8 mouse cellular contexts compared by ENCODE assay signal in the genomic region with DNA sequence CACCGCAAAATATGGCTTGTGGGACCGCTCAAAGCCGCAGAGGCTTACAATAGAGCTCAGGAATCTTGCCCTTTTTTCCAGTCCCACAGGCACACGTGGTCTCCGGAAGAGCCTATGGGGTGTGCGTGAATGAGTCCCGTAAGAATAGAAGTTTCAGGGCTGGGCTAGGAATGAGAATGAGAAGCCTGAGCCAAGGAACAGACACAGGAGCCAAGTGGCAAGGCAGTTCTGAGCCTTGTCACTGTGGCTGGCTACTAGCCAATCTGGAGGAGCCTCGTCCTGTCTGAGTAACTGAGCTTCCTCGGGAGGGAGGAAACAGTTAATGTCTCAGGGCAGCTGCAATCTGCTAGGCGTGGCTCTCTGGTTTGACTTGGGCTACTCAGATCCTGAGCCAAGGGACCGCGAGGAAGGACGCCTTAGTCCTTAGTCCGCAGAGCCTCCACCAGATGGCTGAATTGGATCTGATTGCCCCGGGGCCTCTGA. TPM values are rescaled to one million over a fixed set of nuclear protein-coding genes. Genes with fewer than 3 reads are reported as not detected.
DNase-seq lines count a peak whose midpoint lies in the region; ATAC-seq and TF ChIP-seq lines count a peak whose summit lies in the region.

Trim16 (plus strand) TSS at position 173 of the 483 bp plus-strand sequence.

- H3K27me3 ChIP-seq in forebrain, embryonic 13.5 days, result no peaks in the 10 kb centered on the region
- H3K27me3 ChIP-seq in heart, postnatal 0 days (ENCODE audit: control insufficient read depth, insufficient read depth, low read length), result no peaks in the 10 kb centered on the region
- no peaks in the 10 kb centered on the region for H3K27me3 ChIP-seq in liver, postnatal 0 days (ENCODE audit: insufficient read depth, low read length)
- no peaks in the 10 kb centered on the region; the same call in 1 of the 2 replicates for H3K27me3 ChIP-seq in neural tube, embryonic 13.5 days
- H3K27me3 ChIP-seq in testis, adult 2 months (ENCODE audit: control insufficient read depth, insufficient read depth, low read length), result no peaks in the 10 kb centered on the region

- peak; percentile 87 for ATAC-seq in forebrain, embryonic 13.5 days
- ATAC-seq in heart, postnatal 0 days (ENCODE audit: insufficient read depth, low read depth), result peak; percentile 87
- ATAC-seq in liver, postnatal 0 days, result peak; percentile 77
- peak; percentile 86 for ATAC-seq in neural tube, embryonic 13.5 days (ENCODE audit: low read depth)

- no peaks in the 10 kb centered on the region for H3K36me3 ChIP-seq in forebrain, embryonic 13.5 days (ENCODE audit: poor library complexity, severe bottlenecking)
- H3K36me3 ChIP-seq in heart, postnatal 0 days (replicated peaks; ENCODE audit: control insufficient read depth, insufficient read depth, low read length), result no peaks in the 10 kb centered on the region
- no peaks in the 10 kb centered on the region for H3K36me3 ChIP-seq in liver, postnatal 0 days (replicated peaks; ENCODE audit: insufficient read depth, low read length)
- no peaks in the 10 kb centered on the region for H3K36me3 ChIP-seq in neural tube, embryonic 13.5 days
- H3K36me3 ChIP-seq in testis, adult 2 months (ENCODE audit: control insufficient read depth, insufficient read depth, low read length), result no peaks in the 10 kb centered on the region

- WGBS in forebrain, embryonic 13.5 days, result 10% methylated on average over 15 of the region's 15 CpGs
- WGBS in heart, postnatal 0 days, result 4% methylated on average over 15 of the region's 15 CpGs
- 11% methylated on average over 15 of the region's 15 CpGs for WGBS in liver, postnatal 0 days (ENCODE audit: insufficient replicate concordance)
- 7% methylated on average over 15 of the region's 15 CpGs for WGBS in neural tube, embryonic 13.5 days

- peak; percentile 43; the same call in 1 of the 2 replicates for TF ChIP-seq EP300 in heart, postnatal 0 days (IDR thresholded peaks at IDR 0.05; ENCODE audit: low read depth)
- no peak for TF ChIP-seq EP300 in liver, postnatal 0 days (IDR thresholded peaks at IDR 0.05; ENCODE audit: low read depth)

- TF ChIP-seq CTCF in heart, postnatal 0 days (IDR thresholded peaks at IDR 0.05; ENCODE audit: low read depth), result no peak
- no peak for TF ChIP-seq CTCF in liver, postnatal 0 days (IDR thresholded peaks at IDR 0.05; ENCODE audit: low read depth)
- TF ChIP-seq CTCF in testis, adult 2 months (IDR thresholded peaks at IDR 0.05; ENCODE audit: control insufficient read depth, insufficient read depth, insufficient replicate concordance, low read depth, low read length), result no peak

- H3K4me2 ChIP-seq in forebrain, embryonic 13.5 days, result peak within 1 kb of the TSS; percentile 61
- H3K4me2 ChIP-seq in heart, postnatal 0 days (ENCODE audit: low read depth, low read length), result peak within 1 kb of the TSS; percentile 68
- H3K4me2 ChIP-seq in liver, postnatal 0 days (ENCODE audit: low read depth, low read length), result peak within 1 kb of the TSS; percentile 67
- peak within 1 kb of the TSS; percentile 72 for H3K4me2 ChIP-seq in neural tube, embryonic 13.5 days

- DNase-seq in ES-CJ7 (ENCODE audit: low read depth, low spot score), result peak; percentile 71
- DNase-seq in cerebellum, adult 11 months, result peak; percentile 21
- DNase-seq in heart, postnatal 0 days (ENCODE audit: low spot score), result peak; percentile 73
- peak; percentile 82 to 89 for DNase-seq in kidney, postnatal 36 days
- DNase-seq in liver, postnatal 0 days, result peak; percentile 64

- H3K9ac ChIP-seq in forebrain, embryonic 13.5 days, result peak within 1 kb of the TSS; percentile 45
- H3K9ac ChIP-seq in heart, postnatal 0 days (replicated peaks; ENCODE audit: low read depth, low read length), result peak within 1 kb of the TSS; percentile 53
- 0 out of 2 replicates have a peak within 1 kb of the TSS, but pooled peaks have one; percentile 17 for H3K9ac ChIP-seq in liver, postnatal 0 days (replicated peaks)
- H3K9ac ChIP-seq in neural tube, embryonic 13.5 days, result peak within 1 kb of the TSS; percentile 68

- TF ChIP-seq POLR2A in testis, adult 2 months (IDR thresholded peaks at IDR 0.05; ENCODE audit: control insufficient read depth, low read depth, low read length), result no peak

- peak within 1 kb of the TSS; percentile 34 for H3K4me3 ChIP-seq in forebrain, embryonic 13.5 days
- peak within 1 kb of the TSS; percentile 52 for H3K4me3 ChIP-seq in heart, postnatal 0 days (ENCODE audit: low read depth, low read length)
- H3K4me3 ChIP-seq in liver, postnatal 0 days (ENCODE audit: low read depth, low read length), result peak within 1 kb of the TSS; percentile 44
- peak within 1 kb of the TSS; percentile 46 for H3K4me3 ChIP-seq in neural tube, embryonic 13.5 days
- H3K4me3 ChIP-seq in testis, adult 2 months (ENCODE audit: control insufficient read depth, low read depth, low read length), result peak within 1 kb of the TSS; percentile 12

- 0 out of 2 replicates have a peak within 1 kb of the TSS, but pooled peaks have one; percentile 10 for H3K27ac ChIP-seq in forebrain, embryonic 13.5 days
- H3K27ac ChIP-seq in heart, postnatal 0 days (ENCODE audit: low read depth), result peak within 1 kb of the TSS; percentile 71
- H3K27ac ChIP-seq in liver, postnatal 0 days (ENCODE audit: low read depth), result peak within 1 kb of the TSS; percentile 26; the same call in 1 of the 2 replicates
- H3K27ac ChIP-seq in neural tube, embryonic 13.5 days (replicated peaks), result peak within 1 kb of the TSS; percentile 74
- no peak within 1 kb of the TSS for H3K27ac ChIP-seq in testis, adult 2 months (ENCODE audit: control insufficient read depth, insufficient read depth, low read depth, low read length)

- no peaks in the 10 kb centered on the region for H3K9me3 ChIP-seq in forebrain, embryonic 13.5 days (replicated peaks)
- no peaks in the 10 kb centered on the region for H3K9me3 ChIP-seq in heart, postnatal 0 days (replicated peaks; ENCODE audit: control insufficient read depth, low read length)
- no peaks in the 10 kb centered on the region for H3K9me3 ChIP-seq in liver, postnatal 0 days (ENCODE audit: low read length)
- H3K9me3 ChIP-seq in neural tube, embryonic 13.5 days, result no peaks in the 10 kb centered on the region

- peaks cover 19% of the 10 kb centered on the region for H3K4me1 ChIP-seq in forebrain, embryonic 13.5 days
- peaks cover 14% of the 10 kb centered on the region; the same call in 1 of the 2 replicates for H3K4me1 ChIP-seq in heart, postnatal 0 days (ENCODE audit: control insufficient read depth, insufficient read depth)
- peaks cover 22% of the 10 kb centered on the region for H3K4me1 ChIP-seq in liver, postnatal 0 days (ENCODE audit: insufficient read depth)
- peaks cover 29% of the 10 kb centered on the region for H3K4me1 ChIP-seq in neural tube, embryonic 13.5 days (replicated peaks)
- H3K4me1 ChIP-seq in testis, adult 2 months (ENCODE audit: control insufficient read depth, insufficient read depth, low read length), result peaks cover 9% of the 10 kb centered on the region

RNA-seq across cellular contexts. Expression of gene Trim16, which starts in this region (rescaled TPM):
- 3.1 and 3.5 TPM in 2 replicates for polyA plus RNA-seq in forebrain, embryonic 13.5 days (2015; fragmentation: Nextera tagmentation; extraction: Ambion mirVana)
- total RNA-seq in heart, postnatal 0 days (2014; rRNA removed; ENCODE audit: low replicate concordance), result 2.9 and 4.5 TPM in 2 replicates
- polyA plus RNA-seq in heart, postnatal 0 days (2015; fragmentation: Nextera tagmentation; extraction: Ambion mirVana), result 3.0 and 4.0 TPM in 2 replicates
- polyA plus RNA-seq in liver, postnatal 0 days (2015; fragmentation: Nextera tagmentation; extraction: Ambion mirVana), result 0.85 and 0.91 TPM in 2 replicates
- 9.6 and 10.2 TPM in 2 replicates for polyA plus RNA-seq in neural tube, embryonic 13.5 days (2015; fragmentation: Nextera tagmentation; extraction: Ambion mirVana)
- polyA plus RNA-seq in testis, adult 2 months (2012; rRNA removed), result 0.19 and 0.28 TPM in 2 replicates

Comparison
In these comparisons a context has a peak if more than half of its experiments do, and no peak if none do; other contexts are left out.
1. Peak in DNase-seq, ATAC-seq, H3K4me3 ChIP-seq, H3K27ac ChIP-seq, H3K9ac ChIP-seq and H3K4me2 ChIP-seq in liver, postnatal 0 days; RNA of the gene not detected or under 1 TPM.
2. DNase-seq: peak in every context shown above with its lines; median percentile 86 in kidney, postnatal 36 days; 73 in heart, postnatal 0 days; 71 in ES-CJ7; 64 in liver, postnatal 0 days; 21 in cerebellum, adult 11 months.
3. H3K9ac ChIP-seq: peak in every context shown above with its lines; median percentile 68 in neural tube, embryonic 13.5 days; 53 in heart, postnatal 0 days; 45 in forebrain, embryonic 13.5 days; 17 in liver, postnatal 0 days.